Mouse (Mus musculus) lung, postnatal 4 days (tissue): ENCODE results near the gene Rab11fip4.

Experiments used
- DNase-seq, 2 experiments: peaks; one replicate each; pipeline ENCODE4 v3.0.0; 2021

The Rab11fip4 gene

DNA sequence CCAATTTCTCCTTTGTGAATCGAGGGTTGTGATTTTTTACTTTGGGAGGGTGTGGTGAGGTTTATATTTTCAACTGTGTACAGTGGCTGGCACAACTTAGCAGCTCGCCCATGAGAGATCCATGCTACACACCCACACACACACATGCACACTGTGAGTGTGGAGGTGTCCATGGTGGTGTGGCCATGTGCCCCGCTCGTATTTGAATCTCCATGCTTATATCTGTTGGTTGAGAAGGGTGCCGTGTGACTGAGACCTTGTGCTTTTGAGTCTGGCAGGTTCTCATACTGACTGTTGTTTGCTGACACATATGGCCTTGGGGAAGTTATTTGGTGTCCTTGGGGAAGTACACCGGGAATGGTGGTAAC lies 123.7 kb downstream of the Rab11fip4 start:
- no peak for DNase-seq

- DNase-seq: peak in 1 of 2 experiments; percentile 42
Observed at GRCm38 (mm10) chr11:79715316-79715715, 124.3 kb downstream of the Rab11fip4 start.

DNA sequence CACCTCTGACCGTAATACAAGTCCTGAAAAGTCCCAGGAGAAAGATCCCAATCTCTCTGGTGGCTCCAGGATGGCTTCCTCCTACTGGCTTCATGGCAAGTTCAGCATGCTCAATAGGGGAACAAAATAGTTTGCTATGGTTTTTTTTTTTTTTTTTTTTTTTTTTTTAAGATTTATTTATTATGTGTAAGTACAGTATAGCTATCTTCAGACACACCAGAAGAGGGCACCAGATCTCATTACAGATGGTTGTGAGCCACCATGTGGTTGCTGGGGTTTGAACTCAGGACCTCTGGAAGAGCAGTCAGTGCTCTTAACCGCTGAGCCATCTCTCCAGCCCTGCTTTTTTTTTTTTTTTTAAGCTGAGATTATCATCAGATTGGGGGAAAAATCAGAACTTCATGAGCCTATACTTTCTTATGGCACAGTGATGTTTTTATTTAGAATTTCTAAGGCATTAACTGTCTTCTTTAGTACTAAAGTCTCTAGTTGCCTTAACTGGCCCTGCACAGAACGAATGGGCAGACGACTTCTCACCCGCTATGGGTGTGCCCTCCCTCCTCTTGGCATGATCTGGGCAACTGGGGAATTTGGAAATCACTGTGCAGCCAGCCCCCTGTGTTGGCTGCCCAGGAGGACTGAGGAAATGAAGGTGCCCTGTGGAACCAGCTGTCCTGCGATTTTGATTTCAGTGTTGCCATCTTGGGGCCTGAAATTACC lies 124.9 kb downstream of the Rab11fip4 start:
- DNase-seq: no peak

DNA sequence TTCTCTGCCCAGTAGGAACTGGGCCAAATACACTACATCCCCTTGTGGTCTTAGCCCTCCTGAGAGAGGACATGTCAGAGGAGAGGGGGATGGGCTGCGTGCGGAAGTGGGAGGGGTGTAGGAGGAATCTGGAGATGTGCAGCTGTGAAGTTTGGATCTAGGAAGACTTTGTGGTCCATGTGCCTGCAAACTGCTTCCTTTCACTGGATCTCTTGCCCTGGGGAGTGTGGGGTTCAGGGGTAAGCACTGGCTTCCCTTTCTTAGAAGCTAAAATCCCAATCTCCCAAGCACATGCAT lies 125.4 kb downstream of the Rab11fip4 start:
- DNase-seq: no peak

GRCm38 (mm10) chr11:79717271-79717670 lies 126.3 kb downstream of the Rab11fip4 start:
- no peak for DNase-seq

GRCm38 (mm10) chr11:79717801-79718200 lies 126.8 kb downstream of the Rab11fip4 start:
- no peak for DNase-seq

DNA sequence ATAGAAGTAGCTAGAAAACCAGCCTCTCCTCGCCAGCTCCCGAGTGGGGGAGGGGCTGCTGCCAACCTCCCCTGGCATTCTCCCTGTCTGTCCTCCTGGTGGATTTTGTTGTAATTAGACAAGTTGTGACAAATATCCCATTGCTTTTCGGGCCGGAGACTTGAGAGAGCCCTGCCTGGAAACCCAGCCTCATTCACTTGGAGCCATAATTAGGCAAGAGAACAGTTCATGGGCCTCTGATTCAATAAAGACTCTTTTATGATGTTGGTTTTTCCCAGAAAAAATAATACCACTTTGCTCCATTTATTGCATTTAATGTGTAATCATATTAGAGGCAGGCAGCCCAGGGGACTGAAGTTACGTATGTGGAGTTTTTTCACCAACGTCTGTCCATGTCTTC lies 127.2 kb downstream of the Rab11fip4 start:
- no peak for DNase-seq

DNA sequence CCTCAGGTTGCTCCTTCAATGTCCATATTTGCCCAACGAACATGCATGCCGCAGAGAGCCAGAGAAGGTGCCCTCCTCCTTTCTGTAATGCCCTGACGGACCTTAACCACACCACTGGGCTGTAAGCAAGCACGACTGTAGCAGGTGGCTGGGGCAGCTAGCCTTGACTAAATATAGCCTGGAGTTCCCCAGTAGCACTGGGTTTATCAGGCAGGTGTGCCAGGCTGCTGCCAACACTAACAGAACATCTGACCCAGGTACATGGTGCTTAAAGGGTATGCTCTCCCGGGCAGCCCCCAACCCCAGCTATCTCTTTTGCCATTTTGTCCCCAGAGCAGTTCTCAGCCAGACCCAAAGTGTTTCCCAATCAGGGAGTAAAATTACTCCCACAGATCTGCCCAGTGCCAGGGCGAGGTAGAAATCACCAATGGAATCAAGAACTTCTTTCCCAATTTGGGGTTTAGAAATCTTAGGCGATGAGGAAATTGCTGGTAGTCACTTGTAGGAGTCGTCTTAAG lies 127.9 kb downstream of the Rab11fip4 start:
- no peak for DNase-seq

DNA sequence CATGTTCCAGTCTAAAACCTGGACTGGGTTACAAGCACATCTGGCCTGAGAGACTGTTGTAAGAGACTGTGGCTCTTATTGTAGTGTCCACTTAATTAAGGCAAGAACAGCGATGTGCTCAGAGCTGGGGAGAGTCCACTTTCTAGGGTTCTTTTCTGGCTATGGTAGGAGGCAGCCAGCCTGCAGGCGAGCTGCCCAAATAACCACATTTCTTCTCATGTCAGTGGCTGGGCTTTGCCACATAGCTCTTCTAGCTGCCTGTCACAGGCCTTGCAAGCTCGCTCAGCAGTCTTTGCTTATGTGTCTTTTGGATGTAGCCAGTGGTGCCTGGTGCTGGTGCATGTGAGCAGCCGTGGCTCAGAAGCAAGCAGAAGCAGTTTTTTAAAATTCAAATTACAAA lies 129.7 kb downstream of the Rab11fip4 start:
- no peak for DNase-seq

DNA sequence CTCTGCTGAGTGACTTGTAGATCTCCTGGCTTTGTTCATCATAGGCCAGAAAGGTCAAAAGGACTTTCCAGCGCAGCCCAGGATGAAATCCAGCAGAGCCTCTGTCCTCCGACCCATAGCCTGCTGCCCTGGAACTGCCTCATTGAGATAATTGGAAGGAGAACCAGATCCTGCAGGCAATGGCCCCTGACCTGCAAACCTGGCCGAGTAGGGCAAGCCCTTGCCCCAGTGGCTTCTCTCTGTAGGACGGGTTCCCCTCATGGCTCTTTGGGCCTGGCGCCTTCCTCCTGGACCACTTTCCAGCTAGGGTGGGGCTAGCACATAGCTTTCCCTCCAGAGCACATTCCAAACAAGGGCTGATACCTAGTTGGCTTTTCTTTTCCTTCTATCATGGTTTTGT lies 131.8 kb downstream of the Rab11fip4 start:
- no peak for DNase-seq

DNA sequence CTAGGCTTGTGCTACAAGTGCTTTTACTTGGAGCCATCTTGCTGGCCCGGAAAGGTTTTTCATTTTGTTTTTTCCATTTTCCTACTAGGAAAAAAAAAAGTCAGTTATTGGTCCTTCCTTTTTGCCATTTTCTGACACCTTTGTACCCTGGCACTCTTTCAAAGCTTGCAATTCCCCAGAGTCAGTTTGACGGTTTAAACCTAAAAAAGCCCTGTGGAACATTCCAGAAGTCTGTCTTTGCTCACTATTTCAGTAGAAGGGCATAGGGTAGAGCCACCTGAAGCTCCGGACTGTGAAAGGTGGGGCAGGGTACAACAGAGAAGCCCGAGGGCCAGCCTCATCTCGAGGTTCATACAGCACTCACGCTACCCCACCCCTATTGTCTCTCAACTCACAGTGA lies 134.0 kb downstream of the Rab11fip4 start:
- DNase-seq: no peak

DNA sequence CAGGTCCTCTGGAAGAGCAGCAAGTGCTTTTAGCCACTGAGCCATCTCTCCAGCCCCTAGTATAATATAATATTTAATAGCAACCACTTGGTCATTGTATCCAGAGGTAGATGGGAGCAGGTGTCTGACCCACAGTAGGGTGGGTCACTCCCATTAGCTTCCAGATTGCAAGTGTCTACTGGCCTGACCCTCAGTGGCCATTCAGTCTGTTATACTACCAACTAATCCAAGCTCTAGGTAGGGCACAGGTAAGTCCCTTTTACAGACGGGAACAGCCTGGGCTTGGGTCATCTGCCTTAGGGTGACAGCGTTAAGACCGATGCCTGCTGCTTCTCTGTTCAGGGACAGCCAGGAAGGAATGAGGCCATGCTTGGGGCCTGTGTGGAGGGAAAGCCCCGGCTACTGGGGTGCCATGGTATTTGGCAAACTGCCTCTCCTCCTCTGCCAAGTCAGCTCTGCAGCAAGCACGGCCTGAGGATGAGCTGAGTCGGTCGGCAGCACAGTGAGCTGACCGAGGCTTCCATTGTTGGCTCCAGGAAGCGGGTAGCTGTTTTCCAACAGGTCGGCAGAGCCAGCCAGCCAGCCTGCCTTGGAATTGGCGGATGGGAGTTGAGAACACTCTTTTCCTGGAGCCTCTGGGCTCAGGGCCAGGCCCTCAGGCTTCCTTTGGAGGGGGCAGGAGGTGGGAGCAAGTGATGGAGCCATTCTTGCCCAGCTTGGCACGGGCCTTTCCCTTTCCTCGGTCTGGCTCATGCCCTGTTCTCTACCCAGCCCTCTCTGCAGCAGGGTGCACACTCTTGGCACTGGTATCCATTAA lies 138.4 kb downstream of the Rab11fip4 start:
- peak; percentile 80 to 91 for DNase-seq

- no peak for DNase-seq
Observed at GRCm38 (mm10) chr11:79730462-79730861, 139.4 kb downstream of the Rab11fip4 start.

- DNase-seq: no peak
Observed at GRCm38 (mm10) chr11:79731476-79731875, 140.5 kb downstream of the Rab11fip4 start.

GRCm38 (mm10) chr11:79733013-79733412 lies 142.0 kb downstream of the Rab11fip4 start:
- no peak for DNase-seq

- peak; percentile 53 to 57 for DNase-seq
Observed at GRCm38 (mm10) chr11:79736232-79737006, 145.4 kb downstream of the Rab11fip4 start.

- peak in 1 of 2 experiments; percentile 39 for DNase-seq
Observed at GRCm38 (mm10) chr11:79737126-79737697, 146.2 kb downstream of the Rab11fip4 start.

DNA sequence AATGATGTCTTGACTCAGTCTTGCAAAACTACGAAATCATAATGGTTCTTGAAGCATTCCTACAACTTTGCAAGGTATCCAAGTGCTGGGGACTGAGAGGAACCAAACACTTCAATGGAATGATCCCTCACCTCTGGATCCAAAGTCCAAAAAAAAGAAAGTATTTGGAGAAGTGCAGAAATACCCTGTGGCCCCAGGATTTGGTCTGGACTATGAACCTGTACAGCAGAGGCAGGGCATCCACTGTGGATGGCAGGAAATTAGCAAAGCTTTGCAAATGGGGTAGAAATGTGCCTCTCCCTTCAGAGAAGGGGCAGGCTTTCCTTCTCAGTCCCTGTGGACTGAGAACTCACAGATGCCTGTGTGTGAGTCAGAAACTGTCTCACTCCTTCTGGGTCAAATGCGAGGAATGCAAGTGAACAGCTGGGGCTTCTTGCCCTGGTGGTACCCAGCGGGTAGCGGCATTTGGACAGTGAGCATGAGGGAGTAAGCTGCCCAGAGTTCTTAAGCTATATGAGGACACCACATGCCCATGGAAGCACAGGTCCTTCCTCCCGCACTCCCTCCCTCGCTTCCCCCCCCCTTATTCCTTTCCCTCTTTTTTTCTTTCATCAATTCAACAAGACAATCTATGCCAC lies 147.0 kb downstream of the Rab11fip4 start:
- DNase-seq: peak in 1 of 2 experiments; percentile 57

GRCm38 (mm10) chr11:79738725-79739558 lies 147.9 kb downstream of the Rab11fip4 start:
- peak; percentile 79 to 91 for DNase-seq

GRCm38 (mm10) chr11:79740740-79741512 lies 149.9 kb downstream of the Rab11fip4 start:
- DNase-seq: no peak
